Mouse (Mus musculus) liver, embryonic 13.5 days (tissue): ENCODE data around the gene Rnaseh2a. TPM values are rescaled to one million over a fixed set of nuclear protein-coding genes. Genes with fewer than 3 reads are reported as not detected.

Source experiments
- ATAC-seq: fragments of 200-750 bp; cut with Nextera tagmentation; 2 replicates; pipeline ENCODE4 v1.8.0; 2017; ENCODE audit warnings: low read depth, mild to moderate bottlenecking, moderate number of reproducible peaks, moderate library complexity
- DNase-seq: peaks from one replicate; pipeline ENCODE4 v3.0.0; 2022
- H3K27ac ChIP-seq: fragments of 300-500 bp; sonication (generic); 2 replicates; pipeline ENCODE4 v1.5.1; 2015; ENCODE audit warnings: moderate library complexity, mild to moderate bottlenecking, inconsistent platforms
- H3K27me3 ChIP-seq: fragments of 300-500 bp; sonication (generic); 2 replicates; pipeline ENCODE4 v1.6.1; 2015; ENCODE audit warnings: mild to moderate bottlenecking, inconsistent platforms
- H3K36me3 ChIP-seq: fragments of 300-500 bp; sonication (generic); 2 replicates; pipeline ENCODE4 v1.6.1; 2015; ENCODE audit warnings: mild to moderate bottlenecking, inconsistent platforms
- H3K4me1 ChIP-seq: fragments of 300-500 bp; sonication (generic); replicated peaks from 2 replicates; pipeline ENCODE4 v1.6.1; 2015; ENCODE audit warnings: inconsistent platforms
- H3K4me2 ChIP-seq: fragments of 300-500 bp; sonication (generic); 2 replicates; pipeline ENCODE4 v1.6.1; 2015; ENCODE audit warnings: inconsistent platforms, mild to moderate bottlenecking, moderate library complexity
- H3K4me3 ChIP-seq: fragments of 300-500 bp; sonication (generic); replicated peaks from 2 replicates; pipeline ENCODE4 v1.5.1; 2015; ENCODE audit warnings: mild to moderate bottlenecking, inconsistent platforms
- H3K9ac ChIP-seq: fragments of 300-500 bp; sonication (generic); 2 replicates; pipeline ENCODE4 v1.6.1; 2015; ENCODE audit warnings: mild to moderate bottlenecking, inconsistent platforms
- H3K9me3 ChIP-seq: fragments of 300-500 bp; sonication (generic); replicated peaks from 2 replicates; pipeline ENCODE4 v1.6.1; 2016; ENCODE audit warnings: inconsistent platforms
- WGBS: fragments of 180-500 bp; shearing (Covaris S2); methylation state at CpG from one replicate; pipeline ENCODE4 v1.1.7; 2015; ENCODE audit not compliant: insufficient replicate concordance; 5-methylcytosine and 5-hydroxymethylcytosine counted together
- polyA plus RNA-seq: library from polyadenylated mRNA; unstranded; fragments of >200 nt; fragmentation: Nextera tagmentation; extraction: Ambion mirVana; gene quantifications from 2 replicates; pipeline ENCODE4 v1.2.1, GENCODE M21; 2015

The Rnaseh2a gene
- polyA plus RNA-seq, 1 experiment from 2014 or later, result 130 TPM

GRCm38 (mm10) chr8:84959811-84960210 lies 9.8 kb downstream of the Rnaseh2a start:
- no peak overlapping the region for H3K27ac ChIP-seq
- H3K4me3 ChIP-seq, result no peak overlapping the region
- H3K4me1 ChIP-seq, result peaks cover 15% of the 10 kb centered on the region
- no peaks in the 10 kb centered on the region for H3K27me3 ChIP-seq
- DNase-seq (no peak), ATAC-seq (no peak)
- peaks cover 81% of the 10 kb centered on the region for H3K36me3 ChIP-seq
- H3K9ac ChIP-seq, result no peak overlapping the region
- H3K4me2 ChIP-seq, result no peak overlapping the region
- WGBS, result 90% methylated on average over 7 of the region's 7 CpGs
- no peaks in the 10 kb centered on the region for H3K9me3 ChIP-seq

- Histone ChIP-seq H3K27me3 (peaks cover 15% of the 10 kb centered on the region), H3K4me2 (no peak overlapping the region), H3K9me3 (no peaks in the 10 kb centered on the region), H3K4me1 (peaks cover 10% of the 10 kb centered on the region), H3K27ac (no peak overlapping the region), H3K36me3 (peaks cover 59% of the 10 kb centered on the region), H3K9ac (no peak overlapping the region), H3K4me3 (no peak overlapping the region)
- DNase-seq (peak; percentile 67), ATAC-seq (no peak)
- WGBS, result 51% methylated on average over 2 of the region's 2 CpGs
Observed at GRCm38 (mm10) chr8:84956768-84957167, 12.8 kb downstream of the Rnaseh2a start.

- H3K9ac ChIP-seq, result no peak overlapping the region
- H3K36me3 ChIP-seq, result peaks cover 21% of the 10 kb centered on the region
- H3K4me1 ChIP-seq, result peaks cover 10% of the 10 kb centered on the region
- no peaks in the 10 kb centered on the region for H3K9me3 ChIP-seq
- peaks cover 52% of the 10 kb centered on the region for H3K27me3 ChIP-seq
- 6% methylated on average over 18 of the region's 18 CpGs for WGBS
- no peak overlapping the region for H3K27ac ChIP-seq
- peak overlapping the region; percentile 34 for H3K4me2 ChIP-seq
- DNase-seq (no peak), ATAC-seq (peak; percentile 67; the same call in 1 of the 2 replicates)
- no peak overlapping the region for H3K4me3 ChIP-seq
Observed at GRCm38 (mm10) chr8:84952612-84953255, 16.8 kb downstream of the Rnaseh2a start.

GRCm38 (mm10) chr8:84949753-84950152 lies 19.8 kb downstream of the Rnaseh2a start:
- ATAC-seq, result no peak

GRCm38 (mm10) chr8:84947241-84947545 lies 22.4 kb downstream of the Rnaseh2a start:
- H3K36me3 ChIP-seq, result no peaks in the 10 kb centered on the region
- no peak overlapping the region for H3K4me2 ChIP-seq
- H3K4me1 ChIP-seq, result peaks cover 24% of the 10 kb centered on the region
- no peak overlapping the region for H3K27ac ChIP-seq
- peaks cover 92% of the 10 kb centered on the region for H3K27me3 ChIP-seq
- no peak overlapping the region for H3K4me3 ChIP-seq
- no peaks in the 10 kb centered on the region for H3K9me3 ChIP-seq
- ATAC-seq (no peak), DNase-seq (no peak)
- no peak overlapping the region for H3K9ac ChIP-seq
- whole genome bisulfite sequencing, result 9% methylated on average over 9 of the region's 9 CpGs

More at GRCm38 (mm10) chr8:84949753-84950152, 19.8 kb downstream of the Rnaseh2a start:
- no peak for DNase-seq
- Histone ChIP-seq H3K27ac (no peak overlapping the region), H3K4me1 (peaks cover 26% of the 10 kb centered on the region), H3K9me3 (no peaks in the 10 kb centered on the region), H3K36me3 (no peaks in the 10 kb centered on the region), H3K4me2 (no peak overlapping the region), H3K4me3 (no peak overlapping the region), H3K9ac (no peak overlapping the region), H3K27me3 (peaks cover 81% of the 10 kb centered on the region)
- 19% methylated on average over 12 of the region's 12 CpGs for whole genome bisulfite sequencing

- no peak for DNase-seq
Observed at GRCm38 (mm10) chr8:84946528-84947240, 22.9 kb downstream of the Rnaseh2a start, which contains the start of gene Rtbdn. Gene Rtbdn, plus strand, starts transcription at chr8:84946991.

GRCm38 (mm10) chr8:84945633-84946527 lies 23.7 kb downstream of the Rnaseh2a start:
- ATAC-seq, result 0 out of 2 replicates have a peak, but pooled peaks have one; percentile 13
- H3K9me3 ChIP-seq, result no peaks in the 10 kb centered on the region
- H3K27ac ChIP-seq, result no peak overlapping the region
- peaks cover 91% of the 10 kb centered on the region for H3K27me3 ChIP-seq
- H3K4me3 ChIP-seq, result peak overlapping the region; percentile 42
- no peak for DNase-seq
- H3K4me2 ChIP-seq, result peak overlapping the region; percentile 57
- WGBS, result under 1% methylated on average over 46 of the region's 67 CpGs
- no peaks in the 10 kb centered on the region for H3K36me3 ChIP-seq
- peaks cover 24% of the 10 kb centered on the region for H3K4me1 ChIP-seq
- H3K9ac ChIP-seq, result no peak overlapping the region

More at GRCm38 (mm10) chr8:84946528-84947240, 22.9 kb downstream of the Rnaseh2a start, which contains the start of gene Rtbdn:
- peak; percentile 16; the same call in 1 of the 2 replicates for ATAC-seq
- Histone ChIP-seq H3K27ac (no peak within 1 kb of the TSS), H3K36me3 (no peaks in the 10 kb centered on the region), H3K4me3 (peak within 1 kb of the TSS; percentile 42), H3K27me3 (peaks cover 91% of the 10 kb centered on the region), H3K4me1 (peaks cover 24% of the 10 kb centered on the region), H3K9ac (no peak within 1 kb of the TSS), H3K9me3 (no peaks in the 10 kb centered on the region), H3K4me2 (peak within 1 kb of the TSS; percentile 57)
- 12% methylated on average over 17 of the region's 17 CpGs for WGBS

GRCm38 (mm10) chr8:84945235-84945632 lies 24.3 kb downstream of the Rnaseh2a start:
- Histone ChIP-seq H3K4me1 (peaks cover 24% of the 10 kb centered on the region), H3K4me3 (peak overlapping the region; percentile 42; the same call in 1 of the 2 replicates), H3K27me3 (peaks cover 91% of the 10 kb centered on the region), H3K4me2 (peak overlapping the region; percentile 57; the same call in 1 of the 2 replicates), H3K9me3 (no peaks in the 10 kb centered on the region), H3K27ac (no peak overlapping the region), H3K36me3 (no peaks in the 10 kb centered on the region), H3K9ac (no peak overlapping the region)
- WGBS, result 11% methylated on average over 11 of the region's 11 CpGs
- DNase-seq (no peak), ATAC-seq (0 out of 2 replicates have a peak, but pooled peaks have one; percentile 14)

GRCm38 (mm10) chr8:84944478-84945160 lies 24.9 kb downstream of the Rnaseh2a start:
- Histone ChIP-seq H3K4me3 (peak overlapping the region; percentile 19; the same call in 1 of the 2 replicates), H3K4me1 (peaks cover 24% of the 10 kb centered on the region), H3K27ac (no peak overlapping the region), H3K4me2 (peak overlapping the region; percentile 33), H3K36me3 (no peaks in the 10 kb centered on the region), H3K9ac (no peak overlapping the region), H3K27me3 (peaks cover 90% of the 10 kb centered on the region), H3K9me3 (no peaks in the 10 kb centered on the region)
- 4% methylated on average over 26 of the region's 26 CpGs for WGBS
- ATAC-seq (peak; percentile 86), DNase-seq (peak; percentile 76)

GRCm38 (mm10) chr8:84943699-84944098 lies 25.9 kb downstream of the Rnaseh2a start:
- no peak overlapping the region for H3K27ac ChIP-seq
- H3K4me1 ChIP-seq, result peaks cover 24% of the 10 kb centered on the region
- H3K4me2 ChIP-seq, result no peak overlapping the region
- no peak overlapping the region for H3K4me3 ChIP-seq
- H3K9ac ChIP-seq, result no peak overlapping the region
- no peaks in the 10 kb centered on the region for H3K9me3 ChIP-seq
- no peak for DNase-seq
- ATAC-seq, result no peak
- peaks cover 94% of the 10 kb centered on the region for H3K27me3 ChIP-seq
- 23% methylated on average over 4 of the region's 4 CpGs for WGBS
- H3K36me3 ChIP-seq, result no peaks in the 10 kb centered on the region
